21 mouse cellular contexts compared by ENCODE assay signal in genomic region chr16:29841132-29841531, GRCm38 (mm10).
DNase-seq lines count a peak whose midpoint lies in the region; ATAC-seq and TF ChIP-seq lines count a peak whose summit lies in the region.
"Had no signal": no experiment of that assay in that cellular context is flagged by ENCODE, and none has a peak within 500 bp of the region (broad histone marks: within the 10 kb centered on the region; RNA-seq: fewer than 3 reads in every experiment).

No protein-coding gene starts in this region.

- H3K4me1 ChIP-seq in heart, embryonic 10.5 days: peaks cover 39% of the 10 kb centered on the region
- no peaks in the 10 kb centered on the region; the same call in 1 of the 2 replicates for H3K4me1 ChIP-seq in midbrain, postnatal 0 days (ENCODE audit: insufficient read depth, low read length)
- H3K4me1 ChIP-seq in midbrain, embryonic 15.5 days: peaks cover 28% of the 10 kb centered on the region
- peaks cover 35% of the 10 kb centered on the region for H3K4me1 ChIP-seq in hindbrain, embryonic 13.5 days (replicated peaks)

- no peak overlapping the region for H3K4me2 ChIP-seq in midbrain, postnatal 0 days (ENCODE audit: low read depth, low read length, poor library complexity, severe bottlenecking)
- H3K4me2 ChIP-seq in midbrain, embryonic 15.5 days: no peak overlapping the region
- H3K4me2 ChIP-seq in hindbrain, embryonic 13.5 days: no peak overlapping the region
- H3K4me2 ChIP-seq: hindbrain, embryonic 15.5 days; kidney, embryonic 15.5 days had no signal

- intact Hi-C loops in heart, postnatal 25 days (cut with DNase I): no loop called here

- H3K27ac ChIP-seq in heart, embryonic 10.5 days: 0 out of 2 replicates have a peak overlapping the region, but pooled peaks have one; percentile 37
- no peak overlapping the region for H3K27ac ChIP-seq in midbrain, postnatal 0 days (ENCODE audit: low read depth, low read length)
- no peak overlapping the region for H3K27ac ChIP-seq in midbrain, embryonic 15.5 days
- H3K27ac ChIP-seq in hindbrain, embryonic 13.5 days: no peak overlapping the region
- H3K27ac ChIP-seq: heart, adult 2 months; hindbrain, embryonic 15.5 days; kidney, embryonic 15.5 days had no signal

- peaks cover 18% of the 10 kb centered on the region; the same call in 1 of the 2 replicates for H3K27me3 ChIP-seq in heart, embryonic 10.5 days (ENCODE audit: insufficient read depth, poor library complexity, severe bottlenecking)
- no peaks in the 10 kb centered on the region; the same call in 1 of the 2 replicates for H3K27me3 ChIP-seq in midbrain, postnatal 0 days (ENCODE audit: insufficient read depth, low read length)
- H3K27me3 ChIP-seq in midbrain, embryonic 15.5 days (replicated peaks): peaks cover 28% of the 10 kb centered on the region
- peaks cover 79% of the 10 kb centered on the region for H3K27me3 ChIP-seq in hindbrain, embryonic 13.5 days

- no peak for ATAC-seq in midbrain, postnatal 0 days (ENCODE audit: low FRiP score)
- ATAC-seq in midbrain, embryonic 15.5 days (replicated peaks): no peak
- no peak for ATAC-seq in hindbrain, embryonic 13.5 days (ENCODE audit: low FRiP score)
- ATAC-seq: activated CD4-positive, CD25-positive, alpha-beta regulatory T cell, adult 4 months; CD4-positive, CD25-positive, alpha-beta regulatory T cell, adult 4 months; forebrain, embryonic 16.5 days; intestine, embryonic 16.5 days had no signal

- H3K9ac ChIP-seq in midbrain, postnatal 0 days (replicated peaks; ENCODE audit: low read length, poor library complexity, severe bottlenecking): no peak overlapping the region
- H3K9ac ChIP-seq in midbrain, embryonic 15.5 days: no peak overlapping the region
- no peak overlapping the region for H3K9ac ChIP-seq in hindbrain, embryonic 13.5 days
- H3K9ac ChIP-seq: hindbrain, embryonic 15.5 days; kidney, embryonic 15.5 days; liver, postnatal 0 days had no signal

- TF ChIP-seq CTCF in midbrain, postnatal 0 days (IDR thresholded peaks at IDR 0.05): no peak

- WGBS in heart, embryonic 10.5 days: 47% methylated on average over 4 of the region's 4 CpGs
- 72% methylated on average over 4 of the region's 4 CpGs for WGBS in midbrain, postnatal 0 days
- 72% methylated on average over 4 of the region's 4 CpGs for WGBS in midbrain, embryonic 15.5 days
- 63% methylated on average over 4 of the region's 4 CpGs for WGBS in hindbrain, embryonic 13.5 days

- no peak overlapping the region for H3K4me3 ChIP-seq in heart, embryonic 10.5 days
- no peak overlapping the region for H3K4me3 ChIP-seq in midbrain, postnatal 0 days (ENCODE audit: low read depth, low read length)
- no peak overlapping the region for H3K4me3 ChIP-seq in midbrain, embryonic 15.5 days
- H3K4me3 ChIP-seq in hindbrain, embryonic 13.5 days: no peak overlapping the region
- H3K4me3 ChIP-seq: erythroblast, embryonic 14.5 days; heart, adult 2 months; hindbrain, embryonic 15.5 days; kidney, embryonic 15.5 days had no signal

- no peaks in the 10 kb centered on the region for H3K36me3 ChIP-seq in heart, embryonic 10.5 days
- no peaks in the 10 kb centered on the region for H3K36me3 ChIP-seq in midbrain, postnatal 0 days (ENCODE audit: insufficient read depth, low read length)
- no peaks in the 10 kb centered on the region for H3K36me3 ChIP-seq in midbrain, embryonic 15.5 days (replicated peaks)
- no peaks in the 10 kb centered on the region for H3K36me3 ChIP-seq in hindbrain, embryonic 13.5 days
- H3K36me3 ChIP-seq: hindbrain, embryonic 15.5 days; kidney, embryonic 15.5 days had no signal

- DNase-seq in heart, embryonic 10.5 days (ENCODE audit: low spot score): no peak
- DNase-seq in heart, postnatal 25 days (ENCODE audit: low spot score): no peak
- peak; percentile 29 for DNase-seq in midbrain, postnatal 0 days (ENCODE audit: low spot score)
- DNase-seq in fibroblast of lung, adult 2 months (ENCODE audit: low read depth): peak; percentile 35
- DNase-seq in spleen, postnatal 14 days (ENCODE audit: low spot score in 2 of 2): no peak
- DNase-seq: adrenal gland, postnatal 14 days; cerebellum, adult 11 months; cerebellum, postnatal 36 days; kidney, postnatal 4 days; liver, postnatal 0 days; retina, postnatal 1 day had no signal

- no peaks in the 10 kb centered on the region for H3K9me3 ChIP-seq in heart, embryonic 10.5 days
- no peaks in the 10 kb centered on the region for H3K9me3 ChIP-seq in midbrain, postnatal 0 days (ENCODE audit: low read length)
- H3K9me3 ChIP-seq in midbrain, embryonic 15.5 days: no peaks in the 10 kb centered on the region
- H3K9me3 ChIP-seq in hindbrain, embryonic 13.5 days: no peaks in the 10 kb centered on the region
- H3K9me3 ChIP-seq: hindbrain, embryonic 15.5 days; kidney, embryonic 15.5 days had no signal

Comparison
In these comparisons a context has a peak if more than half of its experiments do, and no peak if none do; other contexts are left out.
1. DNase-seq: peak in midbrain, postnatal 0 days (single experiment) and fibroblast of lung, adult 2 months (single experiment); none in heart, embryonic 10.5 days (single experiment), heart, postnatal 25 days (single experiment) and spleen, postnatal 14 days (0 of 2).